Mouse (Mus musculus) MEL (cell line): ENCODE results near the gene Rbms3.

Experiments
- CTCF ChIP-seq, 3 experiments: IDR thresholded peaks in 2 of 3; conservative IDR thresholded peaks in 1 of 3; 2 replicates each; pipeline ENCODE4 v1.5.1; 2011 to 2012; ENCODE audit warnings: low read length in 3 of 3, low read depth in 2 of 3, mild to moderate bottlenecking in 2 of 3, improper control_type of control experiment in 1 of 3, inconsistent platforms in 1 of 3, mixed read lengths in 1 of 3, moderate library complexity in 1 of 3; ENCODE audit not compliant: control insufficient read depth in 1 of 3, insufficient read depth in 1 of 3, poor library complexity in 1 of 3, severe bottlenecking in 1 of 3
- ELF1 ChIP-seq: IDR thresholded peaks from 2 replicates; pipeline ENCODE4 v1.6.1; 2014; ENCODE audit warnings: low read depth, mild to moderate bottlenecking, inconsistent platforms, low read length, improper control_type of control experiment, moderate library complexity
- MAX ChIP-seq: IDR thresholded peaks from 2 replicates; pipeline ENCODE4 v1.6.1; 2011; ENCODE audit warnings: low read length, improper control_type of control experiment
- MAZ ChIP-seq: IDR thresholded peaks from 2 replicates; pipeline ENCODE4 v1.6.1; 2012; ENCODE audit warnings: low read depth, mild to moderate bottlenecking, inconsistent platforms, low read length, improper control_type of control experiment
- POLR2A ChIP-seq, 2 experiments: IDR thresholded peaks; 2 replicates each; pipeline ENCODE4 v1.6.1; 2011 to 2012; ENCODE audit warnings: low read length in 2 of 2, mild to moderate bottlenecking in 2 of 2, control low read depth in 1 of 2, improper control_type of control experiment in 1 of 2, low read depth in 1 of 2, moderate library complexity in 1 of 2; ENCODE audit not compliant: control insufficient read depth in 1 of 2, insufficient read depth in 1 of 2, poor library complexity in 1 of 2
- SMC3 ChIP-seq: IDR thresholded peaks from 2 replicates; pipeline ENCODE4 v1.6.1; 2011; ENCODE audit warnings: low read depth, low read length, improper control_type of control experiment
- TAL1 ChIP-seq: IDR thresholded peaks from 2 replicates; pipeline ENCODE4 v1.6.1; 2012; ENCODE audit warnings: mild to moderate bottlenecking, inconsistent platforms, low read length, moderate library complexity, mixed read lengths
- USF1 ChIP-seq: IDR thresholded peaks from 2 replicates; pipeline ENCODE4 v1.6.1; 2014; ENCODE audit warnings: low read depth, mild to moderate bottlenecking, inconsistent platforms, low read length, improper control_type of control experiment, moderate library complexity
- ZNF384 ChIP-seq: IDR thresholded peaks from 2 replicates; pipeline ENCODE4 v1.6.1; 2012; ENCODE audit warnings: low read depth, mild to moderate bottlenecking, inconsistent platforms, low read length, improper control_type of control experiment

DNA sequence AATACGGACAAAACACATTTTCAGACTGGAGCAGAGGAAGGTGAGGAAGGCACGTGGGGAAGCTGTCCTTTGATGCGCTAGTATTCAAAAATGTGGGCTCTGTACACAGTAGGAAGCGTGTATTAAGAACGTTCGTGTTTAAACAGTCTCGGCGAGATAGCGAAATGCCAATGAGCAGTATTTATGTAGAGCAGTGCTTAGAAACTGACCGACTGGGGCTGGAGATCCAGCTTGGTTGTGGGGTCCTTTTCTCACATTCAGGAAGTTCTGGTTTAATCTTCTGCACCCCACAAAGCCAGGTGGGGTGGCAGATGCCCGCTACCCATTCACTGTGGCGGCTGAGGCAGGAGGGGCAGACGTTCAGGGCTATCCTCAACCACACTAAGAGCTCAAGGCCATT is 153.0 kb downstream of the Rbms3 start:
- TF ChIP-seq SMC3 (no peak), CTCF (IDR thresholded peaks at IDR 0.05 in 2 of 3, conservative IDR thresholded peaks at IDR 0.05 in 1 of 3; ENCODE audit: control insufficient read depth in 1 of 3, insufficient read depth in 1 of 3, low read depth in 2 of 3, low read length in 3 of 3, poor library complexity in 1 of 3, severe bottlenecking in 1 of 3) (no peak), TAL1 (no peak), ELF1 (no peak), POLR2A (IDR thresholded peaks at IDR 0.05; ENCODE audit: control insufficient read depth in 1 of 2, insufficient read depth in 1 of 2, low read depth in 1 of 2, low read length in 2 of 2, poor library complexity in 1 of 2) (no peak), MAZ (no peak), ZNF384 (no peak), USF1 (no peak), MAX (no peak)
